Mouse (Mus musculus) intestine, postnatal 0 days (tissue): ENCODE data around the gene Trmt13. TPM values are rescaled to one million over a fixed set of nuclear protein-coding genes. Genes with fewer than 3 reads are reported as not detected.
"Not testable (repeated sequence)": the region's sequence is repeated elsewhere in the genome, so short reads cannot be mapped to it uniquely, and the experiment has no call there.

Experiments
- ATAC-seq: fragments of 200-750 bp; cut with Nextera tagmentation; 2 replicates; pipeline ENCODE4 v1.8.0; 2017; ENCODE audit warnings: mild to moderate bottlenecking, moderate TSS enrichment, moderate library complexity
- H3K27ac ChIP-seq: fragments of 300-500 bp; sonication (generic); 2 replicates; pipeline ENCODE4 v1.5.1; 2014; ENCODE audit warnings: mild to moderate bottlenecking, low read depth, low read length, moderate library complexity
- H3K27me3 ChIP-seq: fragments of 300-500 bp; sonication (generic); replicated peaks from 2 replicates; pipeline ENCODE4 v1.6.1; 2014; ENCODE audit warnings: low read length, mixed read lengths; ENCODE audit not compliant: control insufficient read depth, insufficient read depth
- H3K36me3 ChIP-seq: fragments of 300-500 bp; sonication (generic); 2 replicates; pipeline ENCODE4 v1.6.1; 2014; ENCODE audit warnings: mild to moderate bottlenecking, moderate library complexity; ENCODE audit not compliant: control insufficient read depth, insufficient read depth
- H3K4me1 ChIP-seq: fragments of 300-500 bp; sonication (generic); replicated peaks from 2 replicates; pipeline ENCODE4 v1.6.1; 2014; ENCODE audit warnings: antibody characterized with exemption, low read length, mixed read lengths; ENCODE audit not compliant: control insufficient read depth, insufficient read depth
- H3K4me2 ChIP-seq: fragments of 300-500 bp; sonication (generic); replicated peaks from 2 replicates; pipeline ENCODE4 v1.6.1; 2014; ENCODE audit warnings: low read depth, mild to moderate bottlenecking, moderate library complexity
- H3K4me3 ChIP-seq: fragments of 300-500 bp; sonication (generic); 2 replicates; pipeline ENCODE4 v1.5.1; 2014; ENCODE audit warnings: low read depth, low read length
- H3K9ac ChIP-seq: fragments of 300-500 bp; sonication (generic); 2 replicates; pipeline ENCODE4 v1.6.1; 2014; ENCODE audit warnings: mild to moderate bottlenecking, low read depth, low read length
- H3K9me3 ChIP-seq: fragments of 300-500 bp; sonication (generic); 2 replicates; pipeline ENCODE4 v1.6.1; 2016; ENCODE audit warnings: mixed run types; ENCODE audit not compliant: control insufficient read depth
- CTCF ChIP-seq: sonication (generic); IDR thresholded peaks from 2 replicates; pipeline ENCODE4 v1.5.1; 2016; ENCODE audit warnings: low read depth, mild to moderate bottlenecking, control low read depth, antibody characterized with exemption, moderate library complexity
- WGBS: fragments of 180-500 bp; shearing (Covaris S2); extraction: QIAGEN DNeasy Blood & Tissue Kit; methylation state at CpG from one replicate; pipeline ENCODE4 v1.1.7; 2014; 5-methylcytosine and 5-hydroxymethylcytosine counted together
- polyA plus RNA-seq: library from polyadenylated mRNA; unstranded; fragments of >200 nt; fragmentation: Nextera tagmentation; extraction: Ambion mirVana; gene quantifications from 2 replicates; pipeline ENCODE4 v1.2.1, GENCODE M21; 2015

Gene Trmt13
- polyA plus RNA-seq, 1 experiment from 2014 or later: 8.2 TPM

- H3K9me3 ChIP-seq: no peaks in the 10 kb centered on the region
- H3K36me3 ChIP-seq: peaks cover 17% of the 10 kb centered on the region
- no peaks in the 10 kb centered on the region for H3K27me3 ChIP-seq
- WGBS: 33% methylated on average over 3 of the region's 3 CpGs
- H3K27ac ChIP-seq: no peak overlapping the region
- peak; percentile 76 for TF ChIP-seq CTCF
- no peak overlapping the region for H3K9ac ChIP-seq
- no peaks in the 10 kb centered on the region for H3K4me1 ChIP-seq
- no peak overlapping the region for H3K4me3 ChIP-seq
- H3K4me2 ChIP-seq: no peak overlapping the region
- ATAC-seq: no peak; the same call in 1 of the 2 replicates
These were observed 37.1 kb downstream of the Trmt13 start for GRCm38 (mm10) chr3:116577286-116577685.

GRCm38 (mm10) chr3:116570628-116571027 lies 43.8 kb downstream of the Trmt13 start:
- no peak for ATAC-seq
- no peaks in the 10 kb centered on the region for H3K9me3 ChIP-seq
- no peak overlapping the region for H3K4me3 ChIP-seq
- no peaks in the 10 kb centered on the region for H3K4me1 ChIP-seq
- no peak for TF ChIP-seq CTCF
- WGBS: 61% methylated on average over 2 of the region's 2 CpGs
- no peaks in the 10 kb centered on the region for H3K27me3 ChIP-seq
- no peak overlapping the region for H3K4me2 ChIP-seq
- no peak overlapping the region for H3K9ac ChIP-seq
- no peaks in the 10 kb centered on the region for H3K36me3 ChIP-seq
- no peak overlapping the region for H3K27ac ChIP-seq

GRCm38 (mm10) chr3:116563095-116563492 lies 51.3 kb downstream of the Trmt13 start:
- H3K4me2 ChIP-seq: peak overlapping the region; percentile 57
- no peaks in the 10 kb centered on the region for H3K9me3 ChIP-seq
- no peaks in the 10 kb centered on the region for H3K27me3 ChIP-seq
- 32% methylated on average over 7 of the region's 7 CpGs for WGBS
- peak overlapping the region; percentile 35 for H3K4me3 ChIP-seq
- peak overlapping the region; percentile 63 for H3K27ac ChIP-seq
- H3K9ac ChIP-seq: no peak overlapping the region
- H3K36me3 ChIP-seq: no peaks in the 10 kb centered on the region
- TF ChIP-seq CTCF: no peak
- H3K4me1 ChIP-seq: no peaks in the 10 kb centered on the region
- peak; percentile 31; the same call in 1 of the 2 replicates for ATAC-seq

- Histone ChIP-seq H3K27ac (peak within 1 kb of the TSS; percentile 63), H3K4me2 (peak within 1 kb of the TSS; percentile 57)
These were observed 51.8 kb downstream of the Trmt13 start, which contains the start of gene Lrrc39 for GRCm38 (mm10) chr3:116562408-116563094. TSS of gene Lrrc39 (plus strand) at chr3:116562973.

GRCm38 (mm10) chr3:116561315-116561714 lies 53.1 kb downstream of the Trmt13 start:
- H3K9ac ChIP-seq: not testable (repeated sequence)
- 93% methylated on average over 14 of the region's 14 CpGs for WGBS

More at GRCm38 (mm10) chr3:116562408-116563094, 51.8 kb downstream of the Trmt13 start, which contains the start of gene Lrrc39:
- peak; percentile 91 for ATAC-seq
- H3K4me3 ChIP-seq: peak within 1 kb of the TSS; percentile 35
- H3K36me3 ChIP-seq: no peaks in the 10 kb centered on the region
- no peaks in the 10 kb centered on the region for H3K4me1 ChIP-seq
- WGBS: 31% methylated on average over 7 of the region's 7 CpGs
- no peaks in the 10 kb centered on the region for H3K27me3 ChIP-seq
- no peak within 1 kb of the TSS for H3K9ac ChIP-seq
- H3K9me3 ChIP-seq: no peaks in the 10 kb centered on the region
- no peak for TF ChIP-seq CTCF

GRCm38 (mm10) chr3:116551362-116551761 lies 63.0 kb downstream of the Trmt13 start:
- Histone ChIP-seq H3K36me3 (peaks cover 13% of the 10 kb centered on the region), H3K27me3 (no peaks in the 10 kb centered on the region), H3K27ac (no peak overlapping the region), H3K4me1 (no peaks in the 10 kb centered on the region), H3K9ac (no peak overlapping the region), H3K9me3 (no peaks in the 10 kb centered on the region), H3K4me3 (no peak overlapping the region), H3K4me2 (no peak overlapping the region)
- 95% methylated on average over 5 of the region's 5 CpGs for WGBS
- TF ChIP-seq CTCF: no peak
- no peak for ATAC-seq

More at GRCm38 (mm10) chr3:116561315-116561714, 53.1 kb downstream of the Trmt13 start:
- not testable (repeated sequence) for H3K4me1 ChIP-seq, H3K4me2 ChIP-seq, H3K36me3 ChIP-seq, H3K4me3 ChIP-seq, H3K27me3 ChIP-seq, ATAC-seq, H3K27ac ChIP-seq, H3K9me3 ChIP-seq
